Mouse (Mus musculus): ENCODE data around the gene Pde4dip. TPM values are rescaled to one million over a fixed set of nuclear protein-coding genes. Genes with fewer than 3 reads are reported as not detected.

Gene Pde4dip
- polyA plus RNA-seq, 1 experiment, result 31.3 TPM

- no peak for DNase-seq (ENCODE audit: low spot score)
Observed at GRCm38 (mm10) chr3:97751566-97751965, 136.9 kb downstream of the Pde4dip start.

DNA sequence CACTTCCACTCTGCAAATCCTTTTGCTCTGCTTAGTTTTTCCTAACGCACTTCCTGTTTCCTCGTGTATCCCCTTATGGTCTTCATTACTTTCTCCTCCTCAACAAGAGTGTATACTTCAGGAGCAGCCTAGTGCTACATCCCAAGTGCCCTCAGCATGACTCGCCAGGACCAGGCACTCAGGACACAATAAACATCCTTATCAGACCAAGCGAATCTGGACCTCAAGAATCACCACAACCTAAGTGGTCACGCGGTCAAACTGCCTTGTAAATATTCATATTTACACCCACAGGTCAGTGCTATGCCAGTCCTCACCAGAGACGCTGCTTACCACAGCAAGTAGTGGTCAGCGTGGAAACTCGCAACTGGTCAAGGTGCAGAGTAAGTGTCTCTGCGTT, 139.7 kb downstream of the Pde4dip start:
- DNase-seq (ENCODE audit: low spot score), result no peak

- DNase-seq (ENCODE audit: low spot score), result no peak
Observed at GRCm38 (mm10) chr3:97742841-97743240, 145.7 kb downstream of the Pde4dip start.

DNA sequence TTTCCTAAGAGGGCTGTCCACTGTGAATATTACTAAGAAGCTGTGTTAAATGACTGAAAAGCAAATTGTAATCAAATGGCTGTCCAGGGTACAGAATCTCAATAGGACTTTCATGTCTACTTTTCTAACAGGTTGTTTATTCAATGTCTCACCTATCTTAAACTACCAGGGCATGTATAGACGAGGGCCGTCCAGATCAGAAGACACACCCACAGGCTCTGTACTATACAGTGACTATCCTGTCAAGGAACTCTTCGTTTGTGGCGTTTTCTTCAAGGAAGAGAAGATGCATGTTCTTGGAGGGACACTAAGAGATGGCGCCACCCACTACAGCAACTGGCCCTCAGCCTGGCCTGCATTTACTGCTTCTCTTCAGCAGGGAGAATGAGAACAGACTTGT, 152.9 kb downstream of the Pde4dip start:
- DNase-seq (ENCODE audit: low spot score), result no peak

DNA sequence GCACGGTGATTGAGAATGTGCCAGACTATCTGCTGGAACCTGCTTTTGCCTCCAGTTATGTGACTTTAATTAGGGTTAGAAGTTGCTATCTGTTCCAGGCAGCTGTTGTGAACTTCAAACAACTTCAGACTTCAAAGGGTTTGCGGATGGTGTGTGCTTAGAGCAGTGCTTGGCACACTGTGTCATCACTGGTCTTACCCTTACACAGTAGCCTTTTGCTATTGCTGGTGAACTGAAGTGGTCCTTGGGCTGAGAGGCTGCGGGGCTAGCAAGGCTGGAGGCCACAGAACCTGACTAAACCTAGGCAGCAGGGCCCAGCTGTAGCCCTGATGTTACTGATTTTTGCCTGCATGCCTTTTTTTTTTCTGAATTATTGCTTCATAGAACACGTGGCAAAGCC, 154.2 kb downstream of the Pde4dip start:
- no peak for DNase-seq (ENCODE audit: low spot score)

DNA sequence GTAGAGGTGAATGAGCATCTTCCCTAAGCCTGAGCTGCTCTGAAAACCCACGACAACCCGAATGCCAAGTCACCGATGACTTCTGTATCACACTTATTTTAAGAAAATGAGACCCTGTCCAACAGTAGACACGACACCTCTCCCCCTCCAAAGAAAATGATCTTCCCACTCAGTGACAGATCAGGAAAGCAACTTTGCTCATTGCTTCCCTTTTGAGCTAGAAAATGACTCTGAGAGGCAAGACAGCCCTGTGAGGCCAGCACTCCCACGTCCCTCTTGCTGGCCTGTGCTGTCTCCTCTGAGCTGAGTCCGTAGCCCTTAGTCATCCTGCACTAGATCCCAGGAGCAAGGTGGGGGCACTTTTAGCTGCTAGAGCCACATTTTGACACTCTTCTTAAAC, 155.9 kb downstream of the Pde4dip start:
- DNase-seq (ENCODE audit: low spot score), result no peak

DNA sequence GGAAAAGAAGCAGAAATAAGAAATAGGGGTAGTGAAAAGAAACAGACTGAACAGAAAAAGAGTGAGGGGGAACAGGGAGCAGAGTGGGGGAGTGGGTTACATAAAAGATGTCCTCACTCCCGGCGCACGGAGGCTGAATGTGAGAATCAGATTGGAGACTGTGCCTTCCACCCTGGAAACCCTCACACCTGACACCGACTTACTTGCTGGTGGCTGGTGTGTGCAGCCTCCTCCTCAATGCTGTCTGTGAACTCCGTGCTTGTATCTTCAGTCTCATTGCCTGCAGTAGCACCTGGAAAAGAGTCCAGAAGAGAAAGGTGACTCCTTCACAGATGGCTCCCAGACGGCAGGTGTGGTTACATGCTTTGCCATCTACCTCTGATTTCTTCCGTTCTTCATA, 157.9 kb downstream of the Pde4dip start:
- no peak for DNase-seq (ENCODE audit: low spot score)

GRCm38 (mm10) chr3:97730131-97730530, 158.4 kb downstream of the Pde4dip start:
- DNase-seq (ENCODE audit: low spot score), result no peak

- DNase-seq (ENCODE audit: low spot score), result no peak
Observed at GRCm38 (mm10) chr3:97727801-97728200, 160.7 kb downstream of the Pde4dip start.

- no peak for DNase-seq (ENCODE audit: low spot score)
Observed at GRCm38 (mm10) chr3:97719116-97719515, 169.4 kb downstream of the Pde4dip start.

DNA sequence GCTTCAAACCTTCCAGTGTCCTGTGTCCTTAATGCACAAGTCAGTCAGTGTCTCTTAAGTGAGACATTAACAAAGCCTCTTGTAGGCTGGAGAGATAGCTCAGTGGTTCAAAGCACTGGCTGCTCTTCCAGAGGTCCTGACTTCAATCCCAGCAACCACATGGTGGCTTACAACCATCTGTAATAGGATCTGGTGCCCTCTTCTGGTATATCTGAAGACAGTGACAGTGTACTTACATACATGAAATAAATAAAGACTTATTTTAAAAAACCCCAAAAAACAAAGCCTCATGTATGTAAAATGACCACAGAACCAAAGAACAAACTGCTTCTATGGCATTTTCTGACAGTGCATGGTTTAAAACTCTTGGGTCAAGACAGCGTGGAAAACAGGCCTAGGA, 172.6 kb downstream of the Pde4dip start:
- DNase-seq (ENCODE audit: low spot score), result no peak

GRCm38 (mm10) chr3:97710881-97711280, 177.6 kb downstream of the Pde4dip start:
- no peak for DNase-seq (ENCODE audit: low spot score)

GRCm38 (mm10) chr3:97710134-97710533, 178.4 kb downstream of the Pde4dip start:
- no peak for DNase-seq (ENCODE audit: low spot score)

DNA sequence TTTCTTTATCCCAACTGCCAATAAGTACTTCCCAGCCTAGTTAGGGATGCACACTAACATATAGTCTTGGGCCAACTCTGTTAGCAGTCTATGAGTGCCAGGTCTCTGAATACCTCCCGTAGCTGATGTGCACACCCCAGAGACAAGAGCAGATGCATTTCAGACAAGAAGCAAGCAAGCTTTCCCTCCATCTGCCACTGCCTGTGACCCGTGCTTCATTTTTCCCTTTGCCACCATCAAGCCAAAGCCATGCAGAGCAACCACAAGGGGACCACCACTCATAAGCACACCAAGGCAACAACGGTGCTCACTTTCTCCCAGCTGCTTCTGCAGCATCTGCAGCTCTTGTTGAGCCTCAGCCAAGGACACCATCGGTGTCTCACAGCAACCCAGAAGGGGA, 181.9 kb downstream of the Pde4dip start:
- DNase-seq (ENCODE audit: low spot score), result no peak

DNA sequence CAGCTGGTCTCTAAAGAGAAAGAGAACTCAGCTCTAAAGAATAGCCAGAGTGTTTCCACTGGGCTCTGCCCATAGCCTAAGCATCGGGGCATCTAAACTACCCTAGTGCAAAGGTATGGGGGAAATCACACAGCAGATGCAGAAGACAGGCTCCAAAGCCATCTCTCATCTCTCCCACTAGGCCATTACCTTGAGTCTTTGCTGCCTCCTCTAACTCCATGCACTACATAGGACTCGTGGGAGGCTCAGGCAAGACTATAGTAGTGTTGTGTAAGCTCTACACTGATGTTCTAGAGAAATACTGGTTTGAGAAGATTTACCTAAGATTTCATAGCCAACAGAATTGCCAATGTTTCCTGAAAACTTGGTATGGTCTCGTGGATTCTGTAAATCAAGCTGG, 183.0 kb downstream of the Pde4dip start:
- no peak for DNase-seq (ENCODE audit: low spot score)

DNA sequence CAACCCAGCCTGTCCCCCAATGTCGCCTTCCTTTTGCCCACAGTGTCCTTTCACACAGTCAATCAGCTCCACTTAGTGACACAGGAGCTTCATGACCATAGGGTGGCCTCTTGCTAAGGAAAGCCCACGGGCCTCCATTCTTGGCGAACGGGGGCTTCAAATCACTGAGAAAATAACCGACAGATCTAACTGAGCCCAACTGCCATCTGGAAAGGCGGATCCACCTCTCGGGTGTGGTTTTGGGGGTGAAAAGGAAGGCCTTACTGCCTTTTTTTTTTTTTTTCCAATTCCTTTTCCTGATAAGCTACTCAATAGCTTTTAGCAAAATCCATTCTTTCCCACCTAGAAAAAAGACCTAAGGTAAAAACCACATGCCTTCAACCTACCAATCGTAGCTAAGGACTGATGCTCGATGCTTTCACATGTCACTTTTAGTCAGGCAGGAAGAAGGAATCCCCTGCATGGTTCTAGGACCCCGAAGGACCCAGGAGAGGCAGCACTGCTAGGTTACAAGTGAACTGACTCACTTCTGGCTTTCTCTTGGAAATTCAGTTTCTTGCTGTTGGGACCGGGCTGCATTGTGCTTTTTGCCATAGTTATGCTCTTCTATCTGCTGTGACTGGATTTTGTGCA, 185.9 kb downstream of the Pde4dip start:
- no peak for DNase-seq (ENCODE audit: low spot score)

DNA sequence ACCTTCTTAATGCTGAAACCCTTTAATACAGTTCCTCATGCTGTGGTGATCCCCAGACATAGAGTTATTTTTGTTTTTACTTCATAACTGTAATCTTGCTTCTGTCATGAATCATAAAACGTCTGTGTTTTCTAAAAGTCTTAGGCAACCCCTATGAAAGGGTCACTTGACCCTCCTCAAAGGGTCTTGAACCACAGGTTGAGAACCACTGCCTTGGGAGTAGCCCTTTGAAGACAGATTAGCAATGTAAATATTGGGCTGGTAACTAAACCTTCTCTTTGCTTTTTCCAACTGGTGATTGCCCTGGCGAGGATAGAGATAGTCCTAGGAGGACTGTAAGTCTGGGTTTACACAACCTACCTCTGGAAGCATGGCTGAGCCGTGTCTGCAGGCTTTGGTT, 187.3 kb downstream of the Pde4dip start:
- DNase-seq (ENCODE audit: low spot score), result no peak

- no peak for DNase-seq (ENCODE audit: low spot score)
Observed at GRCm38 (mm10) chr3:97699061-97699460, 189.4 kb downstream of the Pde4dip start.

GRCm38 (mm10) chr3:97697291-97697690, 191.2 kb downstream of the Pde4dip start:
- DNase-seq (ENCODE audit: low spot score), result no peak

DNA sequence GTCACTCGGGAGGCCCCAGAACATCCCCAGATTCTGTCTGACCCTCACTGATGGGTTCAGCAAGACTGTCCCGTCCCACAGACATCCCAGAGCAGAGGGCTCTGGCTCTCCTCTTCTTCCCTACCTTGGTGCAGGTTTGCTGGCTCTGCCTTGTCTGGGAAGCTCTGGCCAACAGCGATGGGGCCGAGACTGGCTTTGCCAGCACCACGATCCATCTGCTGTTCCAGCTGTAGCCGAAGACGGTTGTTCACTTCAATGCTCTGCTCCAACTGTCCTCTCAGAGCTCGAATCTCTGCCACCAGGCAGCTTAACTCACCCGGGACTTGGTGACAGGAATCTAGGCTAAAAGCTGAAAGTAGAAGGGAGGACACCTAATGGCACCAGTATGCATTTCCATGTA, 191.6 kb downstream of the Pde4dip start:
- no peak for DNase-seq (ENCODE audit: low spot score)

DNA sequence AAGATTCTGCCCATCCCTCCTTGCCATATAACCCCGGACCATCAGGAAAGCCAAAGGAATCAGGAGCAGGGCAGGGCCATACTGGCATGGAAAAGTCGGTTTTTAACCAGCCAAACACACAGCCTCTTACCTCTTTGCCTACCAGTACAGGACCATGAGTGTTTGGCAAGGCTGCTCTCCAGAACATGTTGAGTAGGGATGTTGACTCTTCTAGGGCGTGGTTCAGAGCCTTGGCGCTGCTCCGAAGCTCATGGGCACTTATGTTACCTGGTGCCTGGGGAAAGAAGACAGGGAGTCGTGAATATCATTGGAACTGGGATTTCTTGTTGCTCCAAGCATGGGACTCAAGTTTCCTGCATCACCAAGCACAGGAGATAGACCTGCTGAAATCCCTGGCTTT, 194.7 kb downstream of the Pde4dip start:
- no peak for DNase-seq (ENCODE audit: low spot score)

DNA sequence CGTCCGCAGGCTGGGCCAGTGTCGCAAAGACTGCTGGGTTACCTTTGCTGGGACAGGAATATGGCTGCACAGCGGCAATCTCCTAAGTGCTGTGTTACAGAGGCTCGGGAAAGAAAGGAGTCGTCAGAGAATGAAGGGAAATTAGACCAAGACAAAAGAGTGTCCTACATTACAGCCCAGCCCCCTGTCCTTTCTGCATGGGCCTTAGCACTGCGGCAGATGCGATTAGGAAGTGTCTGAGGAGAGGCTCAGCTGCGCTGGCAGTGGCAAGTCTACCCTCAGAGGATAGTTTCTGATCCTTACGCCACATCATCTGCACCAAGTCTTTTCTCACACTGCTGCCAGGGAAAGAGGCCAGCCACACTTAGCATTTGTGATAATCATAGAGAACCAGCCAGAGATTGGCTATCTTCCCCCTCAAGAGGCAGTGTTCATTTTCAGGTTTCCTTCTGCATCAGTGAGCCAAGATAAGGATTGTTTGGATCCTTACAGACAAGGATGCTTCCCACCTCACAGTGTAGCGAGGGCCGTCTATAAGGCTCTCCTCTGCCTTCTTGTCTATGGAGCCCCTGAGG, 197.0 kb downstream of the Pde4dip start:
- DNase-seq (ENCODE audit: low spot score), result no peak

DNA sequence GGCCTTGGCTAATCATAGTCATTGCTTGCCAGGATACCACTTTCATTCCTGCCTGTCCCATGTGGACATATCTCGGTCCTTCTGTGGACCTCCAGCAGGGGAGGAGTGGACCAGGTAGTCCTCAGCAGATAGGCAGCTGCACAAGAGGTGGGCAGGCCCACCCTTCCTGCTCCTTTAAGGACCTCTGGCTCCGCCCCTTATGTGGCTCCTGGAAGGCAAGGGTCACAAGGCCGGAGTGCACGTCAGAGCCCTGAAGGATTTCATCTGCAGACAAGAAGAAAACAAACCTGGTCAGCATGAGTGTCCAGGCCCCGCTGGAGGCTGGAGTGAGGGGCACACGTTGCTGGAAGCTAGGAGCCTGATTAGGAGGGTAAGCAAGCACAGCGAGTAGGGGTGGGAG, 197.9 kb downstream of the Pde4dip start:
- DNase-seq (ENCODE audit: low spot score), result no peak

GRCm38 (mm10) chr3:97689289-97689688, 199.2 kb downstream of the Pde4dip start:
- no peak for DNase-seq (ENCODE audit: low spot score)
